Mouse (Mus musculus) left cerebral cortex, adult 18-20 months (tissue): ENCODE results near the gene Fam102a. TPM values are rescaled to one million over a fixed set of nuclear protein-coding genes. Genes with fewer than 3 reads are reported as not detected.
A peak's percentile ranks its signal among the peaks of the same experiment; 100 is the strongest.

ENCODE experiments used
- DNase-seq, 2 experiments: peaks; one replicate each; pipeline ENCODE4 v3.0.0; 2021 to 2022; ENCODE audit warnings: low spot score in 2 of 2, mixed read lengths in 1 of 2
- total RNA-seq, 2 experiments: library from RNA; stranded (reverse); gene quantifications; 2 replicates each; pipeline ENCODE4 v1.2.3; 2021

Fam102a gene
- total RNA-seq, 2 experiments from 2014 or later = 67.3 to 68.4 TPM

DNA sequence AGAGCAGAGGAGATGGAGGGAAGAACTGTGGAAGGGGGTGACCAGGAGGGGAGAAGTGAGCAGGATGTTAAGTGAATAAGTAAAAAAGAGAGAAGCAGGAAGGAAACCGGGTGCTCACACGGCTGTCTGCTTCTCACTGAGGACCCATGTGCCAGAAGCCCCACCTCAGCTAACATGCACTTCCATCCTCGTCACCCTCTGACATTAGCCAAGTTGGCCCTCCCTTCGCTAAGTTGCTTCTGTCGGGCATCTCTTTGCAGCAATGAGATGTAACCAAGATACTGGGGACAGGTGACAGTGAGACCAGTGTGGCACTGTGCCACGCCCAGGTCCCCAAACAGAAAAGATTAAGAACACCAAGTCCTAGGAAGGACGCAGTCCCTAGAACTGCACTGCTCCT, 22.5 kb upstream of the Fam102a start:
- DNase-seq = no peak

- DNase-seq = no peak
These were observed 20.8 kb upstream of the Fam102a start for GRCm38 (mm10) chr2:32514335-32514734.

GRCm38 (mm10) chr2:32517233-32517867, 17.8 kb upstream of the Fam102a start:
- DNase-seq = no peak

DNA sequence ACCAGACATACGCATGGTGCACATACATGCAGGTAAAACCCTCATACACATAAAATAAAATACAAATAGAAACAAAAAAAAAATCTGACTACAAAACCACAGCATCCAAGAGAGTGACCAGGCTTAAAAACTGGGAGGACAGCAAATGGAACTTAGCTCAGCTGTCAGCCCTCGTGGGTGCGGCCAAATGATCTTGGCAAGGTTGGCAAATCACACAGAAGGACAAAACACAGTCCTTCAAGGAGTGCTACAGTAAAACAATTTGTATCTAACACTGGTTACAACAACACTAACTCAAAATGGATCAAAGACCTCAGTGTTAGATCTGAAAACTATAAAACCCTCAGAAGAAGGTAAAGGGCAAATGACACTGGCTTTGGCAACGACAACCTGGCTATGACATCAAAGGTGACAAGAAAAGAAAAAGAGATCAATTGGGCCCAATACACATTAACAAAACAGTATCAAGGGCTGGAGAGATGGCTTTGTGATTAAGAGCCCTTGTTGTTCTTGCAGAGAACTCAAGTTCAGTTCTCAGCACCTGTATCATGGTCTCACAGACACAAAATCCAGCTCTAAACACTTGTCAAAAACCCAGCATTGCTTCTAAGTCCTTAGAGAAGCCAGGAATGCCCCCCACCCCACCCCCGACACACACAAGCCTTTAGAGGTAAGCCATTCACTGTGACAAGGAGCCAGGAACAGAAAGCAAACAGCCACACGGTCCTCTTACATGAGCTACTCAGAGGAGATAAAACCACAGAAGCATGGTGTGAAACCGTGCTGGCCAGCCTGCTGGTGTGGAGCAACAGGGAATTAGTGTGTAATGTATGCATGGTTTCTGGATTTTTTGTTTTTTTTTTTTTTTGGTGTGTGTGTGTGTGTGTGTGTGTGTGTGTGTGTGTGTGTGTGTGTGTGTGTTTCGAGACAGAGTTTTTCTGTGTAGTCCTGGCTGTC, 14.8 kb upstream of the Fam102a start:
- no peak for DNase-seq

- no peak for DNase-seq
These were observed 10.5 kb upstream of the Fam102a start for GRCm38 (mm10) chr2:32524536-32525031.

GRCm38 (mm10) chr2:32525816-32526215, 9.3 kb upstream of the Fam102a start:
- DNase-seq = no peak

- DNase-seq = no peak
These were observed 7.6 kb upstream of the Fam102a start for GRCm38 (mm10) chr2:32527468-32527966.

- no peak for DNase-seq
These were observed 6.8 kb upstream of the Fam102a start for GRCm38 (mm10) chr2:32528326-32528725.

DNA sequence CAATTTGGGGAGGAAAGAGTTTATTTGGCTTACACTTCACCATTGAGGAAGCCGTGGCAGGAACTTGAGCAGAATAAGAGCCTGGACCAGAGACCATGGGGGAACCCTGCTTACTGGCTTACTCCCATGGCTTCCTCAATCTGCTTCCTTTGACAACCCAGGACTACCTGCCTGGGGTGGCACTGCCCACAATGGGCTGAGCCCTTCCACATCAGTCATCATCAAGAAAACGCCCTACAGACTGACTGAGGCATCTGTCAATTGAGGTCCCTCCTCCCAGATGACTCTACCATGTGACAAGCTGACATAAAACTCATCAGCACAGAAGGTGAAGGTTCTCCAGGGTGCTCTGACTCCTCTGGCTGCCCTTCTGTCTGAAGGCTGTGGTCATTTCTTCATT, 4.7 kb upstream of the Fam102a start:
- no peak for DNase-seq

GRCm38 (mm10) chr2:32533163-32533562, 2.0 kb upstream of the Fam102a start:
- DNase-seq = no peak

GRCm38 (mm10) chr2:32534061-32534732, 935 bp upstream of the Fam102a start:
- DNase-seq = peak in 1 of 2 experiments; percentile 23

DNA sequence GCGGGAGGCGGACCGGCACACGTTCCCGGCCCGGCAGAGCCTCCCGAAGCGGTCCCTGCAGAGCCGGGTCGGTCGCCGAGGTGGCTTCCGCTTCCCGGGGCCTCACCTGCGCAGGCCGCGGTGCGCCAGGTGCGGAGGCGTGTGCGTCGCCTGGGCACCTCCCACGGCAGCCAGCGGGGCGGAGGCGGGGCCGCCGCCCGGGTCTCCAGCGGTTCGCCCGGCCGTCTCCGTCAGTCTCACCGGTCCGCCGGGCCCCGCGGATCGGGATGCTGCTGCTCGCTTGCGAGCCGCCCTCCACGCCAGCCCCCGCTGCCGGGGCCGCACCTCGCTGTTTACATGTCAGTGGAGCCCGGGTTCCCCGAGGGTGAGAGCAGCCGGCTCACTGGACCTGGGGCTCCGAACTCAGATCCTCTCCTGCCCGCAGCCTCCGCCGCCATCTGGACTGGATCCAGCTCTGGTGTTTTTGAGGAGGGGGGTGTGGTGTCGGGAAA, 414 bp downstream of the Fam102a start:
- DNase-seq = peak; percentile 35 to 57

DNA sequence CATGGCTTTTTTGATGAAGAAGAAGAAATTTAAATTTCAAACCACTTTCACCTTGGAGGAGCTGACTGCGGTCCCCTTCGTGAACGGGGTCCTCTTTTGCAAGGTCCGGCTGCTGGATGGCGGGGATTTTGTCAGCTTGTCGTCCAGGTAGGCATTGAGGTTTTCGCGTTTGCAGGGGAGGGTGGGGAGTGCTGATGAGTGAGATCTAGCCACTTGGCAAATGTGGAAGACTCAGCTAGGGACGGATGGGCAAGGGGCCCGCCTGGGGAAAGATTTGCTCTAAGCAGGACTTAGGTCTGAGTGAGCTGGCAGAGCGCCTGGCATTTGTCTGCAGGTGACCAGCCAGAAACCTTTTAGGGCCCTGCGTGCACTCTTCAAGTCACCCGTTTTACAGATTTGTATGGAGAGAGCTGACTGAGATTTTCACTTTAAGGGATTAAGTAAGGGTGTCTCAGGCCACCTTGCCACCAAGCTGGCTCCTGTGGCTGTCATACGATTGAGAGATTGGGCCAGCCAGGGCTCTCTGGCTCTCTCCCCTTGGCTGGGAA, 1.0 kb downstream of the Fam102a start:
- DNase-seq = peak in 1 of 2 experiments; percentile 26

- peak; percentile 44 to 64 for DNase-seq
These were observed 1.7 kb downstream of the Fam102a start for GRCm38 (mm10) chr2:32536634-32537359.

GRCm38 (mm10) chr2:32537360-32537905, 2.3 kb downstream of the Fam102a start:
- DNase-seq = no peak

DNA sequence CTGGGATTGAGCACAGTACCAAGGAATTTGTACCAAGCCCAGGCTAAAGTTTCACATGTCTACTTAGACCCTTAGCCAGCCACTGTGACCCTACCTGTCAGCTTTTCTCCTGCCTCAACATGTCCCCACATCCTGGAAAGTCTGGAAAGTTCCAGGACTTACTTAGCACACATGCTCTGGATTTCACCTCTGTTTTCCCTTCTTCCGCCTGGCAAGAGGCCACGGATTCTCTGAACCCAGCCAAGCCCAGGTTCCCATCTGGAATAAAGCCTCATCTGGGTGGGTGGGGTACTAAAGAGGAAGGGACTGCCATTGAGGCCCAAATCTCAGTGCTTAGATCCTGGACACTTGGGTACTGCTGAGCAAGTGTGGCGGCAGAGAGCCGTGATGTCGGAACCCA, 2.8 kb downstream of the Fam102a start:
- no peak for DNase-seq

GRCm38 (mm10) chr2:32538461-32538860, 3.3 kb downstream of the Fam102a start:
- no peak for DNase-seq

DNA sequence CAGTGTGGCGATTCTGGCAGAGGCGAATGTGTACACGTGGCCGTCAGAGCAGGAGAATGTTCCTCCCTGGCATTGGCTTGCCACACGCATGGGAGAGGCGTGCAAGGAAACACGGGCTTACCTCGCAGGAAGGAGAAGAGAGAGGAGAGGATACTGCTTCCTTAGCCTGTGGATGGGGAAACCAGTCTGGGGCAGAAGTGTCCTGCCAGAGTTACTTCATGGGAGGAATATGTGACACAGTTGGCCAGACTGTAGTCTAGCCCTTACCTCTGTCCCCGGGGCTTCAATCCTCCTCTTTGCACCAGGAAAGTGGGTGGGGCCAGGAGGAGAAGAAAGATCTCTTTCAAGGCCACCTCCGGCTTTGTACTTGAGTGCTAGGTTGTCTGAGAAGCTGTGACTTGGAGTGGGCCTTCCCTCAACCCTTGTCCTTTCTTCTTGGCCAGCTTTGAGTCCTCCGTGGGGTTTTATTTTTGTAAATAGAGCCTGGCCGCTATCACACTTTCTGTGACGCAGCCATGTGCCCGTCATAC, 4.4 kb downstream of the Fam102a start:
- no peak for DNase-seq

DNA sequence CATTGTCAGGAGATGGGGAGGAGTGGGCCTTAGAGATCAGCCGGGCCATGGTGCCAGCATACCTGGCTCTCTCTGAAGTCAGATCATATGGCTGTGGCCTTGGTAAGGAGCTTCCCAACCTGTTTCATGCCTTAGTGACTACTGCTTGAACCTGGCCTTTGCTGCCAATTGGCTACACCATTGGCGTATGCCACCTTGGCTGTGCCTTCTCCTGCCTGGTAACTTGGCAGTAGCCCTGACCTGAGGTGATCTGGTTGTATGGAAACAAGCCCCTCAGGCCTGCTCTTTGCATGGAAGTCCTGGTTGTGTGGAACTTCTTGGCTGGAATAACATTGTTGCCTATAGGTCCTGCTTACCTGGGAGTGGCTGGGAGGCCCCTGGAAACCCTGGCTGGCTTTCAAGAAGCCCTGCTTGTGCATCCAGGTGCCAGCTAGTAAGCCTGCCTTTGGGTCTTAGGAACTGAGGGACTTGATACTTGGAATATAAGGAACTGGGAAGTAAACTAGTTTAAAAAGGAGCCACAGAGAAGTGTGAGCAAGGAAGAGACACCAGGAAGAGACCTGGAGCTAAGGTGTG, 6.3 kb downstream of the Fam102a start:
- DNase-seq = no peak
